Mouse (Mus musculus) MN1 (cell line): ENCODE measurements around the gene Fam69a.
"Not testable (repeated sequence)": the region's sequence is repeated elsewhere in the genome, so short reads cannot be mapped to it uniquely, and the experiment has no call there.

ENCODE experiments used
- DNase-seq: peaks from one replicate; pipeline ENCODE4 v3.0.0-alpha.2; 2016; ENCODE audit warnings: low spot score

The Fam69a gene

DNA sequence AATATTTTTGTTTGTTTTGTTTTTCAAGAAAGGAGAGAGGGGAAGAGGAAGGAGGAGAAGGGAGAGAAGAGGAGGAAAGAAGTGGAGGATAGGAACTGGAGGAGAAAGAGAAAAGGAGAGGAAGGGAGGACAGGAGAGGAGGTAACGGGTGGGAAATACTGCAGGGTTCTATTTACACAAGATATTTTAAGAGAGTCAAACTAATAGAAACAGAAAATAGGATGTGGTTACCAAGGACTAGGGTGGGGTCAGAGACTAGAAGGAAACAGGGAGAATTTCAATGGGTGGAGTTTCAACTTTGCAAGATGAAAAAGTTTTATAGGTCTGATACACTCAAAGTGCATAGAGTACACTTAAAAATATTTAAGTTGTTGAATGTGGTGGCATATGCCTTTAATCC, 7.0 kb downstream of the Fam69a start:
- DNase-seq: no peak

DNA sequence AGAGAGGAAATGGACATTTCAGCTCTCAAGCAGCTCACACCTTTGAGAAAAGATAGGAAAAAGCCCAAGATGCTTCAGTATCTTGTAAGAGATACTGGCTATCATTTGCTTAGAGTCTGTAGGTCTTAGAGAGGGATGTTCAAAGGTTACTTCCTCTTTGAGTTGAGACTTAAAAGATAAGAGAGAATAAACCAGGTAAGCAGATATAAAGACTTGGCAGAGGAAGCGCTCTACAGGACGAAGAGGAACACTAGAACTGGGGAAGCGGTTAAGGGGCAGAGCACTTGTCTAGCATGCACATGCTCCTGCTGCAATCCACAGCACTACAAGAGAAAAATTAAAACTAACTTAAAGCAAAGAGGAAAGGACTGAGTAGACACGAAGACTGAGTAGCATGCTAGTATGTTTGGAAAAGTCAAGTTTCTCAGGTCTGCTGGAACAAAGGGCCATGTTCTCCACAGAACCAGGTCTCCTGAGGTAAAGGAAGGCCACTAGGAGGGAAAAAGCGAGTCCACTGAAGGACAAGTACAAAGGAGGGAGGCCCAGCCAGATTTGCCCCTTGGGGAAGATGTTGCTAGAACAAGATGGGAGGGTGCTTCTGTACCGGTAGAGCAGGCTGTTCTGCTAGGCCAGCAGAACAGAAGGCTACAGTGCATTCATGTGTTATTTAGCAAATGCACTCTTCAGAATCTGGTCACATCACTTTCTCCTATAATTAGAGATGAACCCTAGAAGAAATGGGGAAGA, 8.4 kb downstream of the Fam69a start:
- DNase-seq: no peak

DNA sequence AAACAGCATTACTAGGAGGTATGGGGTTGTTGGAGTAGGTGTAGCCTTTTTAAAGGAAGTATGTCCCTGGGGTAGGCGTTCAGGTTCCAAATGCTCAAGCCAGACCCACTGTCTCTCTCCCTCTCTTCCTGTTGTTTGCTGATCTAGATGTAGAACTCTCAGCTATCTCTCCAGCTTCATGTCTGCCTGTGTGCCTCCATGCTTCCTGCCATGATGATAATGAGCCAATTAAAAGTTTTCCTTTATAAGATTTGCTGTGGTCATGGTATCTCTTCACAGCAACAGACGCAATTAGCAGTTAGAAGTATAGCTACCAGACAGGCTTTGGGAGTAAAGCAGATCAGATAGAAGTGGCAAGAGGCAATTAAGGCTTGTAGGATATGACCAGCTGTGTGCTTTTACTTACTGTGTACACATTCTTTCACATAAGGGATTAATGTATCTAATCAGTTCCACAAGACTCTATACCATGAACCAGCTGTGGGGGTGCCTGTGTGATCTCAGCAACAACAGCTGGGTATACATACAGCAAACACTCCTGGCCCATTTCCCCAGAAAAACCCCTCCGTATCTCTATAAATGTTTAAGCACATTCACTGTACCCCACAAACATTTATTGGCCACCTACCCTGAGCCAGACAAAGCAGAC, 9.1 kb downstream of the Fam69a start:
- no peak for DNase-seq

DNA sequence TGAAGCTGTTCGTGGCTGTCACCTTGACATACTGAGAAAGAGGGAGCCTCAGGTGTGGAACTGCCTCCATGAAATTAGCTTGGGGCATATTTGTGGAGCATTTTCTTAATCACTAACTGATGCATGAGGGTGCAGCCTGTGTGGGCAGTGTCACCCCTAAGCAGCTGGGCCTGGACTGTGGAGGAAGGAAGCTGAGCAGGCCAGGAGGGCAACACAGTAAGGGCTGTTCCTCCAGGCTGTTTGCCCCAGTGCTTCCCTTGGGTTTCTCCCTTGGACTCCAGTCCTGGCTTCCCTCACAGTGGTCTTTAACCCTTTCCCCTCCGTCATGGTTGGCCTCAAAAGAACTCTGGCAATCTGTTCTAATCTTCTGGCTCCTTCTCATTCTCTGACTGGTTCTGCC, 13.6 kb downstream of the Fam69a start:
- DNase-seq: no peak

DNA sequence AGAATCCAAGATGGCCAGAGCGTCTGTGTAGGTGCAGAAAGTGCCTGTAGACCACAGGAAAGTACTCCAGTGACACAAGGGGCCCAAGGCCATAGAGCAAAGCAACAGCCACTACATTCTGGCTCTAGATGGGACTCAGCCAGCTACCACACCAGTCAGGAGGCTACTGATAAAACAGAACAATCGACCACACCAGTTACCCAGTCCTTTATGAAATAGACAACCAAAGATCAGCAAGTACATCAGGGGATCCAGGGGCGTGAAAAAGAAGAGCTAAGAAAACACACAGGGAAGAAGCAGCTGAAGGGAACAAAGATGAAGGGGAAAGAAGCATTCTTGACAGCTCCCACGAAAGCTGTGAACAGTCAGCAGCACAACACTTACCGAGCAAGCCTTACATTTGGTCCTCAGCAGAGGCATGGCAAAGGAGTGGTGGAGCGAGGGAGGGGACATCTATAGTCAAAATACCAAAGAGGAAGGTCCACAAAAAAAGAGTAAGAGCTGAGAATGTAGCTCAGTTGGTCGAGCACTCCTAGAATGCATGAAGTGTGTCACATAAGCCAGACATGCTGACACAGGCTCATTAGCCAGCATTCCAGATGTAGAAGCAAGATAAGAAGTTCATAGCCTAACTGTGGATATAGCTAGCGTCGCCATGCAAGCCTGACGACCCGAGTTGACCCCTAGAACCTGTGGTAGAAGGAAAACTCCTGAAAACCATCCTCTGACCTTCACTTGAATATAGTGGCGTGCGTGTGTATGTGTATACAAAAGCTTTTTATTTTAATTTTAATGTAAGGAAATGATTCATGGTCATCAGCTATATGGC, 14.2 kb downstream of the Fam69a start:
- DNase-seq: peak; percentile 14

DNA sequence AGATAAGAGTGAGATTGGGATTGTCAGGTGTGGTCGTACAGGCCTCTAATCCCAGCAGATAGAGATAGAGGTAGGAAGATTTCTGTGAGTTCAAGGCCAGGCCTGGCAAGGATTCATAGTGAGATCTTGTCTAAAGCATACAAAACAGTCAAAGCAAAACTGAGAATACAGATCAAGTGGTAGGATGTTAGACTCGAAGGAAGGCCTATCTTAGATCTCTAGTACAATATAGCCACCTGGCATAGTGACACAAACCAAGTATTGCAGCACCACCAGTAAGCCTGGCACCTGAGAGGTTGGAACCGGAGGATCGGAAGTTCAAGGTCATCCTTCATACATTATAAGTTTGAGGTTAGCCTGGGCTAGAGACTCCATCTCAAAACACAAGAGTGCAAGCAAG, 15.8 kb downstream of the Fam69a start:
- DNase-seq: no peak

DNA sequence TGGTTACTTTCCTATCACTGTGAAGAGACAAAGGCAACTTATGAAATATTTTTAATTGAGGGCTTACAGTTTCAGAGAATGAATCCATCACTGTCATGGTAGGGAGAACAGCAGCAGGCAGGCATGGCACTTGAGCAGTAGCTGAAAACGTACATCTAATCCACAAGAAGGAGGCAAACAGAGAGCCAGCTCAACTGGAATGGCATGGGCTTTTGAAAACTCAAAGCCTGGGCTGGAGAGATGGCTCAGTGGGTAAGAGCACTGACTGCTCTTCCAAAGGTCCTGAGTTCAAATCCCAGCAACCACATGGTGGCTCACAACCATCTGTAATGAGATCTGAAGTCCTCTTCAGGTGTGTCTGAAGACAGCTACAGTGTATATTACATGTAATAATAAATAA, 17.1 kb downstream of the Fam69a start:
- DNase-seq: not testable (repeated sequence)

DNA sequence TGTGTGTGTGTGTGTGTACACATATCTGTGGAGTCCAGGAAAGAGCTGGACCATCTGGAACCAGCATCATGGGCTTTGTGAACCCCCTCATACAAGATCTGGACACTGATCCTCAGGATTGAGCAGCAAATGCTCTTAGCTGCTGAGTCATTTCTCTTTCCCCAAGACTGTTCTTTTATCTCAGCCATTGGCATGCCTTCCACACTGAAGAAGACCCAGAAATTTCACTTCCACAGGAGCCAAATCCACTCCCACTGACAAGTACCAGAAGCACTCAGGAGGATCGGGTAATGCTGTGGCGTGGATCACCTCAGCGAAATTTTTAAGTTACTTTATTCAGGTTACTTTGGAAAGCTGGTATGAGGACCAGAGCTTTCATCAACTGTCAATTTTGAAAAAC, 18.8 kb downstream of the Fam69a start:
- DNase-seq: no peak

DNA sequence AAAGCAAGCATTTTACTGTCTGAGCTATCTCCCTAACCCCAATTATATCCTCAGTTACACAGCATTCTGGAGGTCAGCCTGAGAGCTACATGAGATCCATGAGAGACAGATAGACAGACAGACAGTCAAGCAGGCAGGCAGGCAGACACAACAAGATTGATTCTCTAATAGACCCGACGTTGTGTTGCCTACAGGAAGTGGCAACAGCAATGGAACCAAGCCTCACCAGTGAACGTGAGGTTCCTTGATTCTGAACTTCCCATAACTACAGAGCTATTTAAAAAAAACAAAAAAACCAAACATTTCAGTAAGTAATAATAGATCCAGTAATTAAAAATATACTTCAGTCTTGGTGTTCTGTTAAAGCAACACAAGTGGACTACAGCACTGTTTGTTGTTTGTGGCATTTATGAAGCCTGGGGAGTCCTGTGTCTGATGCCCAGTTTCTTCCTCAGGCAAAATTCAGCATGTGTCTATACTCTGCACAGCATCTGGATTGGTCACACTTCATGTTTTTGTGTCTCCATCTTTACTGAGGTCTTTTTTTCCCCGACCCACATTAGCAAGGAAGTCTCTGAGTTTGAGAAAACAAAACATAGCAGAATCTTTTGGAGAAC, 19.9 kb downstream of the Fam69a start:
- DNase-seq: no peak

DNA sequence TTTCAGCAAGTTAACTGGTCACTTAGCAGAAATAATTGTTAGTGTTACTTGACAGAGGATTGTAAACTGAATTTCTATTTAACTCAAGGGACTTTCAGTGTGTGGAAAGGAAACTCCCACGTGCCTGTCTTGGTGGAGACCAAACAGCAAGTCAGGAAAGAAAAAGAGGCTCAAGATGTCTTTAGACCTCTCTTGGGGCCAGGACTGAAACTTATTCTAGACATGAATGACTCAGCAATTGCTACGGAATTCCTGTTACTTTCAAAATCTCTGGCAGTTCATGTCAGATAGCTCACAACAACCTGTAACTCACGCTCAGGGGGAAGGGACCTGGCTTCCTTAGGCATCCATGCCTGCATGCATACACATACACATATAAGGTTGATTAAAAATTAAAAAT, 20.7 kb downstream of the Fam69a start:
- DNase-seq: no peak

DNA sequence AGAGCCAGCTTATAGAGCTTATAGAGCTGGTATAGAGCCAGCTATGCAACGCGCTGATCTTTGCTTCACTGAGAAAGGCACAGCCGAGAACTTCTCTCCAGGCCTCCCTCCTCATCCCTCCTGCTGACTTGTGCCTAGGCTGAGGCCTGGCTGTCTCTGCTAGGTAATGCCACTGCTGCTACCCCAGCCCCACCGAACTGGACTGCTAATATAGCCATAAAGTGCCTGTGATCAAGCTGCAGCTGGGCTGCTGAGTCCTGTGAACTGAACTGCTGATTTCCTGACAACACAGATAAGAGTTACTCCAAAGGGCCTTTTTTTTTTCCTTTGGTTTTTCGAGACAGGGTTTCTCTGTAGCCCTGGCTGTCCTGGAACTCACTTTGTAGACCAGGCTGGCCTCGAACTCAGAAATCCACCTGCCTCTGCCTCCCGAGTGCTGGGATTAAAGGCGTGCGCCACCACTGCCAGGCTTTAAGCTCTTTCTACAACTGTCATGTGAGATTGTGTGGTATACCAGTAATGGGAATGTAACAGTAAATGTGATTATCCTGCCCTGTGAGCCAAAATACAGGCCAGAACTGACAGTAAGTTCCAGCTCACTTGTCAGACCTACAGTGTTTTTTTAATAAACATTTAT, 21.4 kb downstream of the Fam69a start:
- DNase-seq: no peak

DNA sequence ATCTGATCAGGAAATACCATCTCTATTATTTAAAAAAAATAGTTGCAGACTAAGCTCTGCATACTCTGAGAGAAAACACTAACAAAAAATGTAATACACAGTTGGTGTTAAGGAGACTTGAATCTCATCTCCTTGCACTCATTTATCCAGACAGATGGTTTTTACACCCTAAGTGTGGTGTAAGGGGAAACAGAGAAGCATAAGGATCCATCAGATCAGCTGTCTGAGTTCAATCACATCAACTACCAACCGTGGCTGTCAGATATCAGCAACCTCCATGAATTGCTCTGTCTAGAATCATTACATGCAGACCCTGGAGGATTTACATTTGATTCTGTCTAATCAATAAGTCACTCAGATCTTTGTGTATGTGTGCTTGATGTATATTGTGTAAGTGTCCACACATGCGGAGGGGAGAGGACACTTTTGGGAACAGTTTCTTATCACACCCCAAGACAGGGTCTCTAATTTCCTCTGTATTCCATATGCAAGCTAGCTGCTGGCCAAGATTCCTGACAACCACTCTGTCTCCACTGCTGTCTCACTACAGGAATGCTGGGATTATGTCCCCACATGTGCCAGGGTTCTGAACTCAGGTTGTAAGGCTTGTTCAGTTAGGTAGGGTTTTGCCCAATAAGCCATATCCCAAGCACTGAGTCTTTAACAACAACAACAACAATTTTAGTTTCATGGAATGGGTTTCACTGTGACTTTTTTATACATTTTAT, 22.7 kb downstream of the Fam69a start:
- no peak for DNase-seq

DNA sequence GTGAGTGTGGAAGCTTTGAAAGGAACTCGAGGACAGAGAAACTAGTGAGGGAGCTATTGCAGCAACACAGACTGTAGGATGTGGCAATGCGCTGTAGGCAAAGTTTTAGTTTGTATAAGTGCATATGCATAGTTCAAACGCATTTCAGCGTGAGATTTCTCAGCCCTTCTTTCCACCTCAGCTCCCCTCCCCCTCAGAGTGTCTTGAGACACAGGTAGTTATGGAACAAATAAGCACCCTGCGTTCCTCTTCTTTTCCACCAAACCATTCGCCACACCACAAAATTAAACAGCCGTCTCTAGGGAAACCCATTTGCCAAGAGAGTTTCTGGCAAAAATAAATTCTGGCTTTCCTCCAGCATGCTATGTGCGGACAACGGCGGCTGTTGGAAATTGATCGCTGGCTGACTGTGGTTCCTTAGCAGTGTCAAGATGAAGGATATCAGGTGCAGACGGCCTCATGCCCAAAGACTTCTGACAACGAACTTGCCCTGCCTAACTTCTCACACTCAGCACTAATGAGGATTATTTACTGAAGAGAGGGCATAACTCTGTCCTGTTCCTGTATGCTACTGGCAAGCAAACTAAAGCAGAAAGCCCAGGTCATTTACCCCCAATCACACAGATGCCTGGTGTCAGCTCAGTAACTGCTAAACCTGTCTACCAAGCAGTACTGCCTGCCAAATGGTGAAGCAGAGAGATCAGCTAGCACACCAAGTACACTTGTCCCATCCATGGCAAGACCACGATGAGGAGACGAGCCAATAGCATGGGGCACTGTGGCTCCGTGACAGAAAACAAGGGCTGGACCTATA, 25.2 kb downstream of the Fam69a start:
- peak; percentile 77 for DNase-seq

DNA sequence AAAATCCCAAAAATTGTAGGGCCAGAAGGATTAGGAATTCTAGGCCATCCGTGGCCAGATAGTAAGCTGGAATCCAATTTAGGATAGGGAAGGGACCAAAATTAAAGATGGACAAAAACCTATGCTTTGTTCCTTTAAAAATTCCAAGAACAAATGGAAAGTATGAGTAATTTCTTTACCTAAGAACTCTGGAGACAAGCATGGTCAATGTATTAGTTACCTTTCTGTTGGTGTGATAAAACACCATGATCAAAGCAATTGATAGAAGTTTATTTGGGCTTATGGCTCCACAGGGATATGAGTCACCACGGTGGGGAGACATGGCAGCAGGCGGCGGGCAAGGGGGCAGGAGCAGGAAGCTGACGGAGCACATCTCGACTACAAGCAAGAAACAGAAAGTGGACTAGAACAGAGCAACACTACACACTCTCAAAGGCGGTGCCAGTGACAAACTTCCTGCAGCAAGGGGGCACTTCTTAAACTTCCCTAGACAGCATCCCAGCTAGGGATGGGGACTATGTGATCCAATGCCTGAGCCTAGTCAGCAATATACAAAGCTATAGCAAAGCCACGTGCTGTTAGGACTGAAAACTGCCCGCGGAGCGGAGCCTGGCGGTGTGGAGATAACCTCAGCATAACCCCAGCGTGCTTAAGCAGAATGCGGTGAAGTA, 26.2 kb downstream of the Fam69a start:
- peak; percentile 42 for DNase-seq

DNA sequence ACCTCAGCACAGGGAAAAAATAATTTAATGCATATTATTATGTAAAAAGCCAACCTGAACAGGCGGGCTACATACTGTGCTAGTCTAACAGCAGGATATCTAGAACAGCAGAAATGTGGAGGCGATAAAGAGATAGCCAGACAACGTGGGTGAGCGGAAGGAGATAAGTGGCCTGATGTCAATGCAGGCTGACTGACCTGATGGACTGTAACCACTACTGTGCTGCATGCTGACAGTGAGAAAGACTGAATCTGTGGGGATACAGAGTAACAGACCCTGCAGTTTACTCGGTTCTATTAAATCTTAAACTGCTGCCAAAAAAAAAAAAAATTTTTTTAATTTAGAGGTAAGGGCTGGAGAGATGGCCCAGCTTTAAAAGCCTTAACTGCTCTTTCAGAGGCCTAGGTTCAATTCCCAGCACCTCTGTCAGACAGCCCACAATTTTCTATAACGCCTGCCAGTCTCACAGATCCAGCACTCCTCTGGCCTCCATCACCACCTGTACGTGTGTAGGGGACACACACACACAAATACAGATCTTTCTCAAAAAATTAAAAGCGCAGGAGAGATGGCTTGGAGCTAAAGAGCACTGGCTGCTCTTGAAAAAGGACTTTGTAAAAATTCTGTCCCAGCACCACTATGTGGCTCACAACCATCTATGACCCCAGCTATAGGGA, 27.1 kb downstream of the Fam69a start:
- no peak for DNase-seq

DNA sequence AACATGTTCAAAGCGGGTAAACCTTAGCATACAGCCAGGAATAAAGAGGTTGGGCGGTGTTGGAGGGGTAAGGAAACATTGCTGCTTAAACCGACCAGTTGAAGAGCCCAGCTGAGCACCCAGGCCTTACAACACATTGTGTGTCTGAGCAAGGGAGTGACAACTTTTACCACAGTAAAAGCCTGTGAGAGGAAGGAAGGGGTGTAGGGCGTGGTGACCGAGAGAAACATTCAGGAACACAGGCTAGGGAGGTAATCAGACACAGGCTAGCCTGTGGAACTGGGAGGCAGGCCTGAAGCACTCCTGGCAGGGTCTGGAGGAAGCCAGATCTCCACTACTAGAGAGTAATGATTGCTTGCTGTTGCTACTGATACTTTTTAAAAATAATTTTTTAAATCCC, 36.2 kb downstream of the Fam69a start:
- DNase-seq: no peak

DNA sequence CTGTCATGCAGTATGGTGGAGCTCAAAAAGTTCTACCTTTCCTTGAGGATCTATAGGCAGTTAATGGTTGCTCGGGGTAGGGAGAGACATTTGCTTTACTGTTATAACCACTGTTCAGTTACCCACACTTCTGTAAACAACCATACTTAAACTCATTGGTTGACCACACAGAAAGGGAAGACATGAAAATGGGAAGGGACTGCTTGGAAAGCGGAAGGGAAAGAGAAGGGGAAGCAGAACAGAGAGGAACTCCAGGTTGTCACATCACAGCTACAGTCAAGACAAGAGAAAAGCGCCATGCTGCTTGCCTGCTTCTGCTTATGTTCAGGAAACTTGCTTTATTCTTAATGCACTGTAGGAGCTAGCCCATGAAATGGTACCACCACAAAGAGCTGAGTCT, 37.3 kb downstream of the Fam69a start:
- DNase-seq: no peak

DNA sequence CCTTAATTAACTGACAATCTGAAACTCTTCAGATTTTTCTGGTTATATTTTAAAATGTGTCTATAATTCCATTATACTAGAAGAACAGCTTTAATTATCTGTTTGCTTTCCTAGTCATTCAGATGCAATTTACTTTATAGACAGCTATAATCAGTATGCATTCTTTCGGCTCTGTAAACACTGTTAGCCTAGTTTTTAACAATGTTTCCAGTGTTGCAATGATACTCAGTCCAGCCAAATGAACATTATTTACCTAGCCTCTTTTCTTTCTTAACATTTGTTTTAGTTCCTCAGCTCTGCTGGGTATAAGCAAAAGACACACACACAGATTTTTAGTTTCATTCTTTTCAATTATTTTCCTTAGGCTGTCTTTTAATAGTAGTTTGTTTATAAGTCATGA, 38.0 kb downstream of the Fam69a start:
- DNase-seq: no peak

DNA sequence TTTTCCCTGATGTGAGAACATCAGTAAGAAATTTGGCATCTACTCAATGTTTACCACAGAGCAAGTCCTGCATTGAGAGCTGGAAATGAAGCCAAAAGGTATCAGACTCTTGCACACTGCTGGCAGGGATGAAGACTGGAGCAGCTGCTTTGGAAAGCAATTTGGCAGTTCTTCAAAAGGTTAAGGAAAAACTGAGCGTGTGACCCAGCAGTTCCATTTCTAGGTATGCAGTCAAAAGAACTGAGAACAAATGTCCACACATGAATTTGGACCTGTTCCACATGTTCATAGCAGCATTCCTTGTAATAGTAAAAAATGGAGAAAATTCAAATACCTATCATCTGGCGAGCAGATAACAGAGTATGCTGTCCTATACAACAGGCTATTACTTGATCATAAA, 39.3 kb downstream of the Fam69a start:
- peak; percentile 31 for DNase-seq
